Mouse (Mus musculus): Measurements from ENCODE around the gene Hs3st5.
"Not testable (repeated sequence)": the region's sequence is repeated elsewhere in the genome, so short reads cannot be mapped to it uniquely, and the experiment has no call there.

Gene Hs3st5

GRCm38 (mm10) chr10:36558736-36559135 lies 52.1 kb downstream of the Hs3st5 start:
- no peak for DNase-seq (ENCODE audit: low read depth)

DNA sequence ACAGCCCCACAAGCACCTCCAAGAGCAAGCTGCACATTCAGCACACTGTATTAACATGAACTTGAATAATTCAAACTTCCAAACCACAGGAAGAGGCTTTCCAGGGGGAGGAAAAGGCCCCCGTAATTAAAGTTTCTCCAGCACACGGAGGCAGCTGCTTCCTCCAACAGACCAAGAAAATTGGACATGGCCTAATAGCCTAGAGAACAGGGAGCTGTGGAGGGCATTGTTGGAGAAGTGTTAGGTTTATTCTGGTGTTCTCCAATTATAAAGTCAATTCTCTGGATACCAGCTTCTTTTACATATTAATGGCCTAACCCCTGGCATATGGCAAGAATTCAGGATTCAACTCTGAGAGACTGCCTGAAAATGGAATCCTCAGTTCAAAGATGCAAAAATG lies 60.6 kb downstream of the Hs3st5 start:
- DNase-seq (ENCODE audit: low read depth), result no peak

- DNase-seq (ENCODE audit: low read depth), result no peak
These were observed 65.9 kb downstream of the Hs3st5 start for GRCm38 (mm10) chr10:36572540-36572939.

- no peak for DNase-seq (ENCODE audit: low read depth)
These were observed 71.9 kb downstream of the Hs3st5 start for GRCm38 (mm10) chr10:36578375-36579145.

- DNase-seq (ENCODE audit: low read depth), result no peak
These were observed 103.8 kb downstream of the Hs3st5 start for GRCm38 (mm10) chr10:36610400-36610799.

GRCm38 (mm10) chr10:36611415-36611814 lies 104.8 kb downstream of the Hs3st5 start:
- not testable (repeated sequence) for DNase-seq (ENCODE audit: low read depth)

DNA sequence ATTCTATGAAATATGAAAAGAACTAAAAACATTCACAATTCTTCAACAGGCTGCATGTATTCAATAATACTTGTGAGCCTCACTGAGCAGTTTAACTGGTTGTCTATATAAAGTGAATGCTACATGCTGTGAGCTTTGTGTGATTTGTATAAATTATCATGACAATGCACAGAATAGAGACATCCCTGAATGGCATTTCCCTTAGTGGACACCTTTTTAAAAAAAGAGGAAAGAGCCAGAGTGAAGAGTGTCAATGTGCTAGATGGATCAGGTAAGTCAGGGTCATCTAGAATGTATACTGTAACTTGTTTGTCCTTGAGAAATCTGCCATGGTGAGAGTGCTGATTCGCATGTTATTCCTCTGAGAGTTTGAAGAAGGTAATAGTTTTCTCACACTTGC lies 116.4 kb downstream of the Hs3st5 start:
- no peak for DNase-seq (ENCODE audit: low read depth)

DNA sequence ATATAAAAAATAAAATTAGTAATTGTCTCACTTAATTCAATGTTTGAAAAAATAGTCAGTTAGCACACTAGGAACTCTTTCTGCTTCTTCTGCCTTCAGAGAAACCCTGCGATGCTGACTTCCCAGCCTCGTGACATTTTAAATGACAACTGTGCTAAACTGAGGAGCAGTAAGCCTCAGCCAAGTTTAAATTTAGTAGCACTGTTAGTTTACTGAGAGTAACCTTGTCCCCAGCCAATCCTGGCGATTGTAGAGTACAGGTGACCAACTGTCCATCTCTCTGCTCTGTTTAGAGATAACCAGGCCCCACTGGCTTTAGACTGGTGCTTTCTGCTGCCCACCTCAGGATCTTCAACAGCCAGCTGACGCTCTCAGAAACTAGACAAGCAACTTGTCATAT lies 121.3 kb downstream of the Hs3st5 start:
- no peak for DNase-seq (ENCODE audit: low read depth)

DNA sequence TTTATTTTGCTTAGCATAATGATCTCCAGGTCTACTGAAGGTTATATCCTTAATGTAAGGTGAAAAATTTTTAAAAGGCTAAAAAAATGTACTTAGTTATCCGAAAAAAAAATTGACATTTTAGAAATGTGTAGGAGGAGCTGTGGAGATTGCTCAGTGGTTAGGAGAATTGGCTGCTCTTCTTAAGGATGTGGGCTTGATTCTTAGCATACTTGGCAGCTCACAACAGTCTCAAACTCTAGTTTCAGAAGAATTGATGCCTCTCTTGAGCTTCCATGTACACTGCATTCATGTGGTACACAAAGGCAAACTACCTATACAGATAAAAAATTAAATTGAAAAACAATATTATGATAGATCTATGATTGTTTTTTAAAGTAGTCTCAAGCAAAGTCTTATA lies 125.1 kb downstream of the Hs3st5 start:
- no peak for DNase-seq (ENCODE audit: low read depth)

GRCm38 (mm10) chr10:36650653-36651052 lies 144.0 kb downstream of the Hs3st5 start:
- no peak for DNase-seq (ENCODE audit: low read depth)

DNA sequence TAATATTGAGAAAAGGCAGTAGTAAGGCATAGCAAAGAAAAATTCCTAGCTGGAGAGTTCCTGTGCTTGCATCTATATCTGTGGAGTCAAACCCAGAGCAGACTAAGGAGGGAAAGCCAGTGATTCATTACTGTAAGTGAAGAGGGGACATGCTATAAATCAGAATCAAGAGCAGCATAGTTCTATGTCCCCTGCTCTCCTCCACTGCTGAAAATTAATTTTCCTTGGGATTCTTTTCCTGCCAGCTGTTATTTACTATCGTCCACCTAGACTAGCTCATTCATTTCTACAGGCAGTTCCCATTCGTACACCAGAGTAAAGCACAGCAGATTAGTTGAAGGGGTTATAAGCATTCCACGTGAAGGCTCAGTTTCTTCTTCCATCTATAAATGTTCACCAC lies 207.4 kb downstream of the Hs3st5 start:
- DNase-seq (ENCODE audit: low read depth), result no peak

DNA sequence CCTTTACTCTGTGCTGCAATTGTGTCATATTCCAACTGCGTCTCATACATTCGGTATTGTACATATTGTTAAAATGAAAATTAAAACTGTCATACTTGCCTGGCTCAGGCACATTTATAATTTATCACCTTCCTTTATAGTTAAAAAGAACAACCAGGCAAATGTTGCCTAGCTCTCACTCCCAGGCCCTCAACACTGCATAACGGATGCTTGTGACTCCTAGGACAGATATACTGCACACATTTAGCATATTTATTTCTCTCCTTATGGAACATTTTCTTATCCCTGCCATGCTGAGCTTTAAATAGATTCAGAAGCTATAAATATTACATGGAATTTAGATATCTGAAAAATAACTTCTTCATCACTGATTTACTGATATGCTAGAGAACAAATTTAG lies 219.6 kb downstream of the Hs3st5 start:
- no peak for DNase-seq (ENCODE audit: low read depth)

- DNase-seq (ENCODE audit: low read depth), result no peak
These were observed 222.9 kb downstream of the Hs3st5 start for GRCm38 (mm10) chr10:36729361-36730098.

DNA sequence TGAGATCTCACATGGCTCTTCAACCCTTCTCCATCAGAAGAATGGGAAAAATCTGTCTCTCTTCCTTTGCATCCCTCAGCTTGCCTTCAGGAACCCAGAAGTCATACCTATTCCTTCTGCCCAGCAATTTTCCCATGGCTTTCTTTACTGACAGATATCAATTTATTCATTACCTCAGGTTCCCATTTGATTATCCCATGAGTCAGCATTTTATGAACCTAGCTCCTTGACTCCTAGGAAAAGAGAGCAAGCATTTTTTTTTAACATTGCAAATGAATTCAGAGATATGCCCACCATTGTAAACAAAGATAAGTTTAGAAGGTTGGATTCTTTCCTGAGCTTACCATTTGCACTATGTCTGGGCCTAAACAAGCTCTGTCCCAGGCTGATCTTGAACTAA lies 232.8 kb downstream of the Hs3st5 start:
- no peak for DNase-seq (ENCODE audit: low read depth)

DNA sequence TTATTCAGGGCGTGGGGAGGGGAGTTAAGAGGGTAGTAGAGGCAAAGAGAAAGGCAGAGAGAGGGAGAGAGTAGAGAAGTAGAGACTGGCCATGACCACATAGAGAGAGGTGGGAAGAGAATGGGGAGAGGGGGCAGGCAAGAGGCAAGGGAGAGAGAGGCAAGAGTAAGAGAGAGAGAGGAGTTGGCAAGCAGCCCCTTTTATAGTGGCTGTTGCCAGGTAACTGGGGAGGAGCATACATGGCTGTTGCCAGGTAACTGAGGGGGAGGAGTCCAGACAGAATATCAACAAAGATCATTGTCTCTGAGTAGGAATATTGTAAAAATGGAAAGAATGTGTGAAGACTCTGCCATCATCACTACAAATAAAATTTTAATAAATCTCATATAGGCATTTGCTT lies 243.4 kb downstream of the Hs3st5 start:
- DNase-seq (ENCODE audit: low read depth), result no peak

GRCm38 (mm10) chr10:36754471-36754870 lies 247.9 kb downstream of the Hs3st5 start:
- no peak for DNase-seq (ENCODE audit: low read depth)

GRCm38 (mm10) chr10:36773595-36773994 lies 267.0 kb downstream of the Hs3st5 start:
- no peak for DNase-seq (ENCODE audit: low read depth)

DNA sequence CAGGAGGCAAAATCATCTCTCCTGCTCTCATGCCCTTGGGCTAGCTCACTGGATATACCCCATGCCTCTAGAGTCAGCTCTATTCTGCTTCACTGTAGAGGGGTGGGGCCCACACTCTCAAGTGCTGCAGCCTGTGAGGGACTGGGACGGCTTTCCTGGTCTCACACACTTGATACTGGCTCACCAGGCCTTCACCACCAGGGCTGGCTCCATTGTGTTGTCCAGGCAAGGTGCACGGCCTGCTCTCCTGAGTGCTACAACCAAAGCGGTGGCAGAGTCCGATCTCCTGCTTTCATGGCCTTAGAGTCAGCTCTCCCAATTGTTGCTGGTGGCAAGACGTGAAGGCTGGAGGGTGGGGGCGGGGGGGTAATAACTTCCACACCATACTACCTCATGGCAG lies 268.3 kb downstream of the Hs3st5 start:
- no peak for DNase-seq (ENCODE audit: low read depth)

- no peak for DNase-seq (ENCODE audit: low read depth)
These were observed 275.0 kb downstream of the Hs3st5 start for GRCm38 (mm10) chr10:36781641-36782040.

DNA sequence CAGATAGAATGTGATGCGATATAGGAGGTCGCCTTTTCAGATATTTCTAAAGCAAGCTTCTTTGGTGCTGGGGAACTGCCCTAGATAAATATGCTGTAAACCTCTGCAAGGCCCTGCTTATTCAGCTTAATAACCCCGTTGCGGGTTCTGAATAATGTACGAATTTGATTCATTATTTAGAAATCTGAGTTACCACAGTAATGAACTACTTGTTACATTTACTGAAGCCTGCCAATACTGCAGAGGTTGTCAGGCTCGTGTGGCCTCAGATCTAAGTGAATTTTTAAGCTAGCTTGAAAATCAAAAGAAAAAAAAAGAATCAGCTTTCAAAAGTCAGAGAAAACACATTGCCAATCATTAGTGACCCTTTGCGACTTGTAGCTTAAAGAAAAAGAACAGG lies 280.4 kb downstream of the Hs3st5 start:
- DNase-seq (ENCODE audit: low read depth), result no peak

GRCm38 (mm10) chr10:36791771-36792170 lies 285.2 kb downstream of the Hs3st5 start:
- no peak for DNase-seq (ENCODE audit: low read depth)

DNA sequence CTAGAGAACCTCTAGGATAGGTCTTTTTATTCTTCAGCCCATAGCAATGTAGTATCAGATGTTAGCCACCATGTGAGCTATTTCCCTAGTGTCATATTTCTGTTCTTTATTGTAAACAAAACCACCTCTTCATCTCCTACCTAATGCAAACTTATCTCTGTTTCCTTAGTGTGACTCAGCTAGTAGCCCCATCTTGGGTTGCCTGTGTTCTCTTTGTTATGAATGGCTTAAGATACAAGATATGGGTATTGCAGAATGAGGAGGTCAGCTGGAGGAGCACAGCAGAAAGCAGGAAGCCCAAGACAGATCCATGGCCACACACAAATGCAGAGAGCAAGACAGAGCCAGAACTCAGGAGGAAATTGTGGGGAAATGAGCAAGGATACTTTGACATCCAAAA lies 288.7 kb downstream of the Hs3st5 start:
- DNase-seq (ENCODE audit: low read depth), result no peak

DNA sequence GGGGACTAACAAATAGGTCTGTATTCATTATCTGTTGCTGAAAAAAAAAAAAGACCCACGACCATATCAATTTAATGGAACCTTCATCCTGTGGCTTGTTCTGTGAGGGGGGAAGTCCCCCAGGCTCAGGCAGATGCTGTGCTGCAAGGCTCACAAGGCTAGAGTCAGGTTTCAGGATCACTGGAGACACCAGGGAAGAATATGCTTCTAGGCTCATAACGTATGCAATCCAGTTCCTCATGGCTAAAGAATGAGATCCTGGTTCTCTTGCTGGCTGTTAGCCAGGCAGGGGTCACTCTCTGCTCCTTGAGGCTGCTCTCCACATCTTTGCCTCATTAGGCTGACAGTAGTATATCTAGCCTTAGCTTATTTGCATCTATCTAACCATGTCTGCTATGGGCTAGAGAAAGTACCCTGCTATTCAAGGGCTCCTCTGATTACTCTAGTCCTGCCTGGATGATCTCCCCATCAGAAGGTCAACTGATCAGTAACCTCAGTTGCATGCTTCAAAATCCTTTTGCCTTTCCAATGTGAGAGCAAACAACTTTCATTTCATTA lies 294.4 kb downstream of the Hs3st5 start:
- no peak for DNase-seq (ENCODE audit: low read depth)
